Mouse (Mus musculus) olfactory bulb, adult 2 months (tissue): ENCODE data around the gene Idh1. TPM values are rescaled to one million over a fixed set of nuclear protein-coding genes. Genes with fewer than 3 reads are reported as not detected.

Experiments used
- H3K27ac ChIP-seq: fragments of 200-500 bp; 2 replicates; pipeline ENCODE4 v1.5.1; 2012; ENCODE audit warnings: low read depth, low read length; ENCODE audit not compliant: insufficient read depth
- H3K4me1 ChIP-seq: fragments of 200-500 bp; 2 replicates; pipeline ENCODE4 v1.6.1; 2012; ENCODE audit warnings: low read length; ENCODE audit not compliant: control insufficient read depth, insufficient read depth
- H3K4me3 ChIP-seq: fragments of 200-500 bp; 2 replicates; pipeline ENCODE4 v1.5.1; 2012; ENCODE audit warnings: mild to moderate bottlenecking, low read depth, low read length, moderate library complexity; ENCODE audit not compliant: insufficient read depth
- CTCF ChIP-seq: fragments of 200-500 bp; IDR thresholded peaks from 2 replicates; pipeline ENCODE4 v1.5.1; 2012; ENCODE audit warnings: low read depth, mild to moderate bottlenecking, low read length, moderate library complexity; ENCODE audit not compliant: insufficient read depth
- POLR2A ChIP-seq: fragments of 200-500 bp; IDR thresholded peaks from 2 replicates; pipeline ENCODE4 v1.6.1; 2012; ENCODE audit warnings: mild to moderate bottlenecking, low read depth, low read length, moderate library complexity; ENCODE audit not compliant: insufficient read depth
- WGBS: fragments of 180-500 bp; shearing (Covaris S2); methylation state at CpG from one replicate; pipeline ENCODE4 v1.1.7; 2018; 5-methylcytosine and 5-hydroxymethylcytosine counted together
- polyA plus RNA-seq: library from polyadenylated mRNA; stranded (reverse); fragments of >200 nt; gene quantifications from 2 replicates; pipeline ENCODE4 v1.2.4, GENCODE M21; 2012; ENCODE audit warnings: low replicate concordance; ENCODE audit not compliant: missing spikeins, insufficient read depth, insufficient read length

Idh1 gene
- polyA plus RNA-seq, 1 experiment, result not detected

DNA sequence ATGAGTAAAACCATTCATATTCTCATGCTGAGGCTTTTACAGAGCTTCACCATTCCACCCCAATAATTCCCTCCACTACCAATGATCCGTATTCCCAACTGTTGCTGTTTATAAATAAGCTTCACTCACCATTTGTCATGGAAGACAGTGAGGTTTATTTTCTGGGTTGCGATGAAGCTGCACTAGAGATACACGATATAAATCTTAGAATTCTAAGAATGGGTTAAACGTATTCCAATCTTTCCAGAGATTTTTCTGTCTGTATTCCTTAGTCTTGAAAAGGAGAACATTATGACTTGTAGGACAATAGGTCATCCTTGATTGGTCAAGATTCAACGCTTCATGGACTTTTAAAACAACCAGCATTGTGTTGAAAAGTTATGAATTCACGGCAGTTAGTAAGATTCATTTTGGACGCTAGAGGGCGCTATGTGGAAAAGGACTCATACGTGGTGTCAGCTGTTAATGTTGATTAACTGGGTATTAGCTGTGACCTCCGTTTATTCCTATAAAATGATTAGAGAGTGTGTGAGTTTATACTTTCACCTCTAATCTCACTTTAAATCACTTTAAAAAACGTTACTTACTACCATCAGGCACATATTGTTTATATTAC is 6.6 kb downstream of the Idh1 start:
- peaks cover 5% of the 10 kb centered on the region; the same call in 1 of the 2 replicates for H3K4me1 ChIP-seq
- TF ChIP-seq CTCF, result no peak
- no peak for TF ChIP-seq POLR2A
- 1% methylated on average over 11 of the region's 11 CpGs for WGBS
- H3K27ac ChIP-seq, result no peak overlapping the region
- H3K4me3 ChIP-seq, result no peak overlapping the region

DNA sequence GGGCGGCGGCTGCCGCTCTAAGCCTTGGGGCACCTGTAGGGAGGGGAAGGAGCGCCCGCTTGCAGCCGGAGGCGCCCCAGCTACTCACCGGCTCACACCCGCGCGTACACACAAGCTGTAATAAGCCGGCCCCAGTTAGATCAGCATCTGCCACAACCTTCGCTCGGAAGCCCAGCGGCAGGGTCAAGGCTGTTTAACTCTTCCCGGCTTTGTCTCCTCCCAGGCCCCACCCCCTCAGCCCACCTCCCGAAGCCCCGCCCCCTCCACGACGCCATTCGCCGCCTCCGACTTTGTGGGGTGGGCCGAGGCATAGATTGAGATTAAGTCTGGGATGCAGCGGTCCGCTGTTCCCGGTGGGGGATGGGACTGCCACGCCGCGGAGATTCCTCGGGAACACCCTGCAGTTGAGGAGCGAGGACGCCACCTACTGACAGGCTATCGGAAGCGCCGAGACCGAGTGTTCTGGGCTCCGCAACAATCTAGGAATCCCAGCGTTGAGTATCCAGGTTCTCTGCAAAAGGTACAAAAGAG is 7.3 kb downstream of the Idh1 start:
- Histone ChIP-seq H3K4me1 (peaks cover 5% of the 10 kb centered on the region; the same call in 1 of the 2 replicates), H3K4me3 (peak overlapping the region; percentile 91), H3K27ac (peak overlapping the region; percentile 94)
- TF ChIP-seq CTCF, result peak; percentile 76
- TF ChIP-seq POLR2A, result 0 out of 2 replicates have a peak, but pooled peaks have one; percentile 35
- under 1% methylated on average over 38 of the region's 39 CpGs for WGBS

- WGBS, result 3% methylated on average over 27 of the region's 27 CpGs
- TF ChIP-seq CTCF (peak; percentile 76), POLR2A (0 out of 2 replicates have a peak, but pooled peaks have one; percentile 28)
- Histone ChIP-seq H3K4me1 (peaks cover 5% of the 10 kb centered on the region; the same call in 1 of the 2 replicates), H3K4me3 (peak overlapping the region; percentile 91), H3K27ac (peak overlapping the region; percentile 65)
These were observed 8.0 kb downstream of the Idh1 start for GRCm38 (mm10) chr1:65178126-65178901.

GRCm38 (mm10) chr1:65177452-65177851 is 8.8 kb downstream of the Idh1 start:
- Histone ChIP-seq H3K4me3 (no peak overlapping the region), H3K4me1 (peaks cover 5% of the 10 kb centered on the region; the same call in 1 of the 2 replicates), H3K27ac (no peak overlapping the region)
- 17% methylated on average over 3 of the region's 3 CpGs for WGBS
- TF ChIP-seq CTCF, result no peak
- TF ChIP-seq POLR2A, result no peak

- TF ChIP-seq POLR2A (no peak), CTCF (no peak)
- Histone ChIP-seq H3K4me1 (peaks cover 5% of the 10 kb centered on the region; the same call in 1 of the 2 replicates), H3K4me3 (no peak overlapping the region), H3K27ac (no peak overlapping the region)
- WGBS, result 74% methylated on average over 5 of the region's 5 CpGs
These were observed 9.4 kb downstream of the Idh1 start for GRCm38 (mm10) chr1:65176912-65177311.

DNA sequence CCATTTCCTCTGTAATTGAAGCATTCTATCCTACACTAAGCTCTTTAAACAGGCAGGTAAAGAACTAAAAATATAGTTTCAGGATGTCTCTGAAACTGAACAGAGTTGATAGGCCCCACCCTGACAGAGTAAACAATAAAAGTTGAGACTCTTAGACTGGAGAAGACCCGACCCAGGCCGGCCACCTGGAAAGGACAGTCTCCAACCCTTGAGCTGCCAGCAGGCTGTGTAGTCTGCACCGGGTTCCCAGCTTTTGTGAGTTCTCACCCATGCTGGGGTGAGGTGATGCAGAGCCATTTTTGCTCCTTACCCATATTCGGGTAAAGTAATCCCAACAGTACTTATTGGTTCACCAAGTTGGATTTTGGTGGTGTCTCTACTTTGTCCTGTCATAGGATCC is 10.1 kb downstream of the Idh1 start:
- 77% methylated on average over 4 of the region's 4 CpGs for WGBS
- no peak for TF ChIP-seq POLR2A
- TF ChIP-seq CTCF, result no peak
- no peak overlapping the region for H3K4me3 ChIP-seq
- no peak overlapping the region for H3K27ac ChIP-seq
- H3K4me1 ChIP-seq, result peaks cover 5% of the 10 kb centered on the region; the same call in 1 of the 2 replicates

DNA sequence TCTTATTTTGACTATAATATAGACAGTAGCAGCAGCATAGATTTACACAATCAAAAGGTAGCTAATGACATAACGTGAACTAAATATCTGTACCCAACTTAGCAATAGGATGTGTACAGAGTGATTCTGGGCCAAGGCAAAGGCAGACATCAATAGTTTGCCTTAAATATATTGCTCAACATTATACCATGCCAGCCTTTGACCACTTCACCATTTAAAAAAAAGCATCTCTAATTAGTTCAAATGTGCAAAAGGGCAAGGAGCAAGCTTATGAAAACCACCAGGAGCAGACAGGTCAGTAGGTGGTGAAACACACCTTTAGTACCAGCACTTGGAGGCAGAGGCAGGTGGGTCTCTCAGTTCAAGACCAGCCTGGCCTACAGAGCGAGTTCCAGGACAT is 12.6 kb downstream of the Idh1 start:
- H3K27ac ChIP-seq, result no peak overlapping the region
- WGBS, result 95% methylated on average over 2 of the region's 2 CpGs
- no peak overlapping the region for H3K4me3 ChIP-seq
- TF ChIP-seq CTCF, result no peak
- TF ChIP-seq POLR2A, result no peak
- H3K4me1 ChIP-seq, result peaks cover 5% of the 10 kb centered on the region; the same call in 1 of the 2 replicates

GRCm38 (mm10) chr1:65171579-65171978 is 14.7 kb downstream of the Idh1 start:
- WGBS, result 31% methylated on average over 4 of the region's 4 CpGs
- no peak overlapping the region for H3K27ac ChIP-seq
- TF ChIP-seq POLR2A (no peak), CTCF (no peak)
- no peak overlapping the region for H3K4me3 ChIP-seq
- H3K4me1 ChIP-seq, result peaks cover 3% of the 10 kb centered on the region; the same call in 1 of the 2 replicates

GRCm38 (mm10) chr1:65169947-65170346 is 16.4 kb downstream of the Idh1 start:
- no peaks in the 10 kb centered on the region for H3K4me1 ChIP-seq
- TF ChIP-seq CTCF (no peak), POLR2A (no peak)
- 90% methylated on average over 5 of the region's 5 CpGs for WGBS
- H3K27ac ChIP-seq, result no peak overlapping the region
- H3K4me3 ChIP-seq, result no peak overlapping the region
